Mouse (Mus musculus) megakaryocyte, adult 5-6 weeks (primary cell): Measurements from ENCODE around the gene Dab2. TPM values are rescaled to one million over a fixed set of nuclear protein-coding genes. Genes with fewer than 3 reads are reported as not detected.

Experiments
- ATAC-seq: 2 replicates; pipeline ENCODE4 v1.8.0; 2016; ENCODE audit warnings: mild to moderate bottlenecking, inconsistent platforms; ENCODE audit not compliant: poor library complexity, severe bottlenecking
- total RNA-seq, 2 experiments: library from RNA; stranded (forward) in 1 of 2; stranded (reverse) in 1 of 2; fragments of 153-499, 151-499 nt in 1 of 2; fragments of 221-1000, 200-1000 nt in 1 of 2; gene quantifications; 2 replicates each; pipeline versions ENCODE4 v1.2.3 to v1.2.4; 2015 to 2017

The Dab2 gene
- 0.07 and 0.56 TPM in 2 replicates for total RNA-seq (2015)
- total RNA-seq (2017), result not detected in 2 replicates

- no peak for ATAC-seq
These were observed at the start of gene Dab2 for GRCm38 (mm10) chr15:6299554-6299953. Gene Dab2, plus strand, starts transcription at chr15:6299788.

GRCm38 (mm10) chr15:6253471-6253870 lies 46.1 kb upstream of the Dab2 start:
- ATAC-seq, result no peak

- no peak for ATAC-seq
These were observed 45.2 kb upstream of the Dab2 start for GRCm38 (mm10) chr15:6254383-6254782.

GRCm38 (mm10) chr15:6257049-6257448 lies 42.5 kb upstream of the Dab2 start:
- ATAC-seq, result no peak

- ATAC-seq, result peak; percentile 51; the same call in 1 of the 2 replicates
These were observed 39.4 kb upstream of the Dab2 start for GRCm38 (mm10) chr15:6259957-6260740.

- no peak for ATAC-seq
These were observed 38.7 kb upstream of the Dab2 start for GRCm38 (mm10) chr15:6260741-6261430.

GRCm38 (mm10) chr15:6267147-6267758 lies 32.3 kb upstream of the Dab2 start:
- no peak for ATAC-seq

- ATAC-seq, result no peak
These were observed 20.8 kb upstream of the Dab2 start for GRCm38 (mm10) chr15:6278606-6279468.

- ATAC-seq, result no peak
These were observed 19.6 kb upstream of the Dab2 start for GRCm38 (mm10) chr15:6280021-6280451.

GRCm38 (mm10) chr15:6283249-6283648 lies 16.3 kb upstream of the Dab2 start:
- ATAC-seq, result no peak

- ATAC-seq, result 0 out of 2 replicates have a peak, but pooled peaks have one; percentile 35
These were observed 3.5 kb upstream of the Dab2 start for GRCm38 (mm10) chr15:6296071-6296470.

GRCm38 (mm10) chr15:6298726-6299125 lies 862 bp upstream of the Dab2 start:
- no peak for ATAC-seq

- no peak for ATAC-seq
These were observed 2.6 kb downstream of the Dab2 start for GRCm38 (mm10) chr15:6302219-6302618.

- ATAC-seq, result peak; percentile 84
These were observed 4.2 kb downstream of the Dab2 start for GRCm38 (mm10) chr15:6303822-6304221.

GRCm38 (mm10) chr15:6309633-6310032 lies 10.0 kb downstream of the Dab2 start:
- ATAC-seq, result no peak

- ATAC-seq, result no peak
These were observed 10.8 kb downstream of the Dab2 start for GRCm38 (mm10) chr15:6310417-6310816.

- ATAC-seq, result no peak
These were observed 12.8 kb downstream of the Dab2 start for GRCm38 (mm10) chr15:6312396-6312795.

- ATAC-seq, result no peak
These were observed 19.8 kb downstream of the Dab2 start for GRCm38 (mm10) chr15:6319352-6319751.

- ATAC-seq, result no peak
These were observed 20.9 kb downstream of the Dab2 start for GRCm38 (mm10) chr15:6320501-6320900.

GRCm38 (mm10) chr15:6321263-6321662 lies 21.7 kb downstream of the Dab2 start:
- no peak for ATAC-seq

- no peak for ATAC-seq
These were observed 22.7 kb downstream of the Dab2 start for GRCm38 (mm10) chr15:6322311-6322710.
